Mouse (Mus musculus): ENCODE measurements at regions not wholly inside any gene's neighbourhood (a gene's known extent, or its start where the extent isn't known, plus 50 kb on each side); places are given as distances from the start of the nearest gene placed in this dataset.
"Not testable (repeated sequence)": the region's sequence is repeated elsewhere in the genome, so short reads cannot be mapped to it uniquely, and the experiment has no call there.

DNA sequence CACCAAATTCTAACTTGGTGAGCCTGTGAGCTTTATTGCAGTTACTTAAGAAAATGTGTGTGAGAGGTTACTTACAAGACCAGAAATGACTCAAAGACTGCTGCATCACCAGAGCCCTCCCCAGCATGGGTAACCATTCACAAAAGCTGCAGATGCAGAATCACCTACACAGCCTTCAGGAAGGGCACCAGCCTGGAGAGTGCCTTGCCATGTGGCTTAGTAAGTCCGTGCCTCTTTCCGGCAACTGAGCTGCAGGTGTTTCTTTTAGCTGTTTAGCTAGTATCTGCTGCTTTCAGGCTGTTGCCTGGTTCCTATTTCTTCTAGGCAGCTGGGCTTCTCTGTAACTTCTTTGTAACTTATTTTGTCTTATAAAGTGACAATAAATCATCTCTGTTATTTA lies 213.2 kb upstream of the Stxbp6 start:
- no peak for DNase-seq (ENCODE audit: low read depth)

DNA sequence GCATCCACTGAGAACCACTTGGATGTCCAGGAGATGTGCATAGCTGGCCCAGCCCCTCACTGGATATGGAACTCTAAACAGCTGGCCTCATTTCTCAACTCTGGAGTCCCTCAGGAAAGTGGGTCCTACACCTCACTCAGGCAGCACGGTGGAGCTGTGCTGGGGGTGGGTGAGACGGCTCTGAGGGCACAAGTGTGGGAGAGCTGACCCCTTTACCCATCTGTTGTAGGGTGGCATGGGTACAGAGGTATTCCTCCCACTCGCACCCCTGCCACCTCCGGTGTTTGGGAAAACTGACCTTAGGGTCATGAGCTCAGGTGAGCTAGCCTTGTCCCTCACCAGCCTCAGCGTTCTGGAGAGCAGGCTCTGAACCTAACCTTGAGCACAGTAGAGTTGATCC lies 181.8 kb upstream of the Stxbp6 start:
- no peak for DNase-seq (ENCODE audit: low read depth)

GRCm38 (mm10) chr12:45211131-45211530 lies 136.6 kb upstream of the Stxbp6 start:
- no peak for DNase-seq (ENCODE audit: low read depth)

DNA sequence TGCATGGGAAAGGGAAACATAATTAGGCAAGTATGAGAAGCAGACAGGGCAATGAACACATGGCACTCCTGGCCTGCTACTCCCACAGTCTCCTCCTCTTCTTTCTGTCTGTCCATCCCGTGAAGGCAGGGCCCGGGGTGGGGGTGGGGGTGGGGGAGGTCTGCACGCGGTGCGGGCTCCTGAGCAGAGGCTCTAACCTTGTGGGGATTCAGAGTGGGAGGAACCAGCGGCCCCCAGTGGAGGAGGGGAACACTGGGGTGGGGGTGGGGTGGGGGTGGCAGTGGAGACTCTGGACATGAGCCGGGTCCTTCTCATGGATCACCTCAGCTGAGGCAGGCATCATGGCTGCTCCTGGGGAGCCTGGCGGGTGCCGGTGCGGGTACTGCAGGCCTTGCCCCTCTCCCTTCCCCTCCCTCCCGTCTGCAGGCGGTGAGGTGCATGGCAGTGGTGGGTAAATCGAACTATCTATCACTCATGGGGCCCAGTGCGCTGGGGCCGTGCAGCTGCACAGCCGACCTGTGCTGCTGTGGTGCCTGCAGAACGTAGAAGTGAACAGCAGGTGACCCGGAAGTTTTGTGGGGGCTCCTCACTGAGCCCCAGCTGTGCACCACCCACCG lies 120.9 kb upstream of the Stxbp6 start:
- DNase-seq (ENCODE audit: low read depth), result no peak

- DNase-seq (ENCODE audit: low read depth), result peak; percentile 7
These were observed 112.6 kb upstream of the Stxbp6 start for GRCm38 (mm10) chr12:45187149-45187548.

DNA sequence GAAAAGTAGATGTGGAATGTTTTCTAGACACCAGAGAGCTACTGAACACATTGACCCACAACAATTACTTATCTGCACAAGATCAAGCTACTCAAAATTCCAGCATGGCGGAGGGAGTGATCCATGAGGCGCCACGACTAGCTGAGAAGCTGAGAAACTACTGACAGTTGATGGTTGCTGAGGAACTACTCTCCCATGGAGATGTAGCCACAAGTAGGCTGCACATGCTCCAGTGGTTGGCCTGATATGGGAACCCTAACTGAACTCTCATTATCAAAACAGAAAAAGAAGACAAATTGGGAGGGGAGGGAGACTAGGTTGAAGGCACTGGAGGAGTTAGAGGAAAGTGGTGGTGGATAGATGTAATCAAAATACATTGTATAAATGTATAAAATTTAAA lies 110.0 kb upstream of the Stxbp6 start:
- no peak for DNase-seq (ENCODE audit: low read depth)

- DNase-seq (ENCODE audit: low read depth), result no peak
These were observed 102.9 kb upstream of the Stxbp6 start for GRCm38 (mm10) chr12:45177454-45177853.

GRCm38 (mm10) chr12:45175259-45175658 lies 100.8 kb upstream of the Stxbp6 start:
- DNase-seq (ENCODE audit: low read depth), result not testable (repeated sequence)

DNA sequence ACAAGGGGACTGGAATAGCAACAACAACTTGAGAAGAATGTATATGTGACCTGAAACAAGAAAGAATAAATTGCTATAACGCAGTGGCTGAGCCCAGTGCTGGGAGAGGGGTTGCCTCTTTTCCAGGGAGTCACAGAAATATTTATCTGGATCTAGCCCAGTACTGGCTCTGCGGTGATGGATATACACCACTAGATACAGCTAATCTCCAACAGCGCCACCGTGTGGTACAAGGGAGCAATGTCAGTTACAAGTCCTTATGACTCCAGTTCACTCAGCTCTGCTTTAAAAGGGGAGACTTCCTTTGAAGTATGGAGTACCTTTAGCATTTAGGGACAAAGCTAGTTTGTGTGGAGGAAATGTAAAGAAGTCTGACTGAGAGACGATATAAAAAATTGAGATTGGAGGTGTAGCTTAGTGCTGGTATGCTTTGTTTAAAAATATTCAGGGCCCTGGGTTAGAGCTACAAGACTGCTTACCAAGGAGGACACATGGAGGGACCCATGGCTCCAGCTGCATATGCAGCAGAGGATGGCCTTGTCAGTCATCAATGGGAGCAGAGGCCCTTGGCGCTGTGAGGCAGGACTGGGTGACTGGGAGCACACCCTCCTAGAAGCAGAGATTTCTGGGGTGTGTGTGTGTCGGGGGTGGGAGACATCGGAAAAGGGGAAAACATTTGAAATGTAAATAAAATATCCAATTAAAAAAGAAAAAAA lies 97.6 kb upstream of the Stxbp6 start:
- peak; percentile 50 for DNase-seq (ENCODE audit: low read depth)

GRCm38 (mm10) chr12:45162011-45162410 lies 87.5 kb upstream of the Stxbp6 start:
- DNase-seq (ENCODE audit: low read depth), result no peak

DNA sequence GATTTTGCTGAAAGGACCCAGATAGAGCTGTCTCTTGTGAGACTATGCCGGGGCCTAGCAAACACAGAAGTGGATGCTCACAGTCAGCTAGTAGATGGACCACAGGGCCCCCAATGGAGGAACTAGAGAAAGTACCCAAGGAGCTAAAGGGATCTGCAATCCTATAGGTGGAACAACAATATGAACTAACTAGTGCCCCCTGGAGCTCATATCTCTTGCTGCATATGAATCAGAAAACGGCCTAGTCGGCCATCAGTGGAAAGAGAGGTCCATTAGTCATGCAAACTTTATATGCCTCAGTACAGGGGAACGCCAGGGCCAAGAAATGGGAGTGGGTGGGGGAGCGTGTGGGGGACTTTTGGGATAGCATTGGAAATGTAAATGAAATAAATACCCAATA lies 87.1 kb upstream of the Stxbp6 start:
- DNase-seq (ENCODE audit: low read depth), result not testable (repeated sequence)

- no peak for DNase-seq (ENCODE audit: low read depth)
These were observed 84.5 kb upstream of the Stxbp6 start for GRCm38 (mm10) chr12:45158986-45159385.

DNA sequence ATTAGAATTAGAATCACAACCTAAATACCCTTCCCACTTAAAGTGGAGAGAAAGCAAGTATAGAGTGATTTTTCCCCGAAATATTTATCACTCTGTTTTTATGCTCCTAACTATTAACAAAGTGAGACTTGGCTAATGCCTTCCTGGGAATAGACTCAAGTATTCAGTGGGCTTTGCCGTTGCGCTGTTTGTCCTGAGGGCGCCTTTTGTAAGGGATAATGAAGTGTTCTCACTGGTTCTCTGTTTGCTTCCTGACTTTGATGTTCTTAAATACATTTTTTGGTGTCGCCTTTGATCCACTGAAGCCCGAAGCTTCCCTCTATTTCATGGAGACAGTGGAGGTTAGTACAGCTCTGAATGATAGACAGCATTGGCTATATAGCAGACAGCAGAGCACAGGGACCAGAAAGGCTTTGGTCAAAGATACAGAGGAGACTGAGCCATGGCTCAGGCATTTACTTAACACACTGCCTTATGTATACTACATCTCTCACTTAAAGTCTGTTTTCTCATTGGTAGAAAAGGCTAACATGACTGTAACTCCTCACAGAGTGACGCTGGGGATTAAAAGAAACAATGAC lies 63.0 kb upstream of the Stxbp6 start:
- no peak for DNase-seq (ENCODE audit: low read depth)

GRCm38 (mm10) chr12:45133415-45133814 lies 58.9 kb upstream of the Stxbp6 start:
- DNase-seq (ENCODE audit: low read depth), result no peak

DNA sequence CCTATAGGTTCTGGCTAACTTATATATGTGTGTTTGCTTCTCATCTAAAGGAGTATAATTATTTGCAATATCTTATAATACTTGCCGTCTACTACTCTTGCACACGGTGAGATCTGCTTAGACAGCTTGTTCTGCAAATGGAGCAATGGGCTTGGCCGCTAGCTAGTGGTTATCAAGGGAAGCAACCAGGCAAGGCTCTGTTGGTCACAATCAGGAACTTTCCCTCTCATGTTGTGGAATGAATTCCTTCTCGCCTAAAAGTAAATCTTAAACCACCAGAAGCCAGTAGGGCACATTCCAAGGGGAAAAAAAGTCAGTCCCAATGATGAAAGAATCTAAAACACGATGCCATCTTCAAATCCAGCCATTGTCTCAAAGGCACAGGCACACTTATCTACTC lies 56.6 kb upstream of the Stxbp6 start:
- DNase-seq (ENCODE audit: low read depth), result no peak

- DNase-seq (ENCODE audit: low read depth), result no peak
These were observed 51.4 kb upstream of the Stxbp6 start for GRCm38 (mm10) chr12:45125866-45126265.

All from fibroblast of lung, adult 2 months (primary cell).